Mouse (Mus musculus) CH12.LX (cell line): ENCODE measurements at regions not wholly inside any gene's neighbourhood (a gene's known extent, or its start where the extent isn't known, plus 50 kb on each side); places are given as distances from the start of the nearest gene placed in this dataset.

Source experiments
- DNase-seq: peaks from one replicate; pipeline ENCODE4 v3.0.0-alpha.2; 2013; ENCODE audit errors: extremely low read depth
- H3K27ac ChIP-seq: 2 replicates; pipeline ENCODE4 v1.5.1; 2012; ENCODE audit warnings: low read depth, mild to moderate bottlenecking, control low read depth, moderate library complexity; ENCODE audit not compliant: insufficient read depth
- H3K27me3 ChIP-seq: replicated peaks from 2 replicates; pipeline ENCODE3; 2012; ENCODE audit warnings: inconsistent platforms
- H3K36me3 ChIP-seq, 2 experiments: replicated peaks in 1 of 2; 2 replicates each; pipeline versions ENCODE3 to v1.6.1; 2012; ENCODE audit warnings: inconsistent platforms in 1 of 2, low read length in 1 of 2, mild to moderate bottlenecking in 1 of 2, mixed read lengths in 1 of 2, moderate library complexity in 1 of 2; ENCODE audit not compliant: control insufficient read depth in 1 of 2, insufficient read depth in 1 of 2
- H3K4me1 ChIP-seq, 2 experiments: 2 replicates each; pipeline ENCODE4 v1.6.1; 2012; ENCODE audit warnings: inconsistent platforms in 1 of 2, moderate library complexity in 1 of 2; ENCODE audit not compliant: insufficient read depth in 2 of 2, control insufficient read depth in 1 of 2
- H3K4me2 ChIP-seq: 2 replicates; pipeline ENCODE4 v1.6.1; 2012; ENCODE audit warnings: low read depth, mild to moderate bottlenecking, control low read depth; ENCODE audit not compliant: poor library complexity, insufficient read depth, severe bottlenecking
- H3K4me3 ChIP-seq, 3 experiments: fragments of 150-350 bp in 1 of 3; sonication (generic) in 1 of 3; replicated peaks in 1 of 3; 2 replicates each; pipeline versions ENCODE3 to v1.5.1; 2011 to 2012; ENCODE audit warnings: low read depth in 2 of 3, low read length in 2 of 3, mild to moderate bottlenecking in 2 of 3, moderate library complexity in 2 of 3, control low read depth in 1 of 3, improper control_type of control experiment in 1 of 3, inconsistent platforms in 1 of 3, mixed read lengths in 1 of 3; ENCODE audit not compliant: poor library complexity in 1 of 3
- H3K79me2 ChIP-seq: replicated peaks from 2 replicates; pipeline ENCODE4 v1.6.1; 2012; ENCODE audit warnings: mild to moderate bottlenecking, moderate library complexity; ENCODE audit not compliant: control insufficient read depth, poor library complexity, insufficient read depth, severe bottlenecking; ENCODE audit errors: extremely low read depth
- H3K9ac ChIP-seq: 2 replicates; pipeline ENCODE4 v1.6.1; 2012; ENCODE audit warnings: low read depth, mild to moderate bottlenecking, control low read depth, moderate library complexity; ENCODE audit not compliant: insufficient read depth
- H3K9me3 ChIP-seq: replicated peaks from 2 replicates; pipeline ENCODE3; 2012; ENCODE audit warnings: low read length, inconsistent platforms, mixed read lengths
- CHD2 ChIP-seq: IDR thresholded peaks from 2 replicates; pipeline ENCODE4 v1.6.1; 2011; ENCODE audit warnings: low read length, improper control_type of control experiment
- E2F4 ChIP-seq: IDR thresholded peaks from 2 replicates; pipeline ENCODE4 v1.6.1; 2011; ENCODE audit warnings: low read depth, low read length, improper control_type of control experiment; ENCODE audit not compliant: insufficient replicate concordance
- ELF1 ChIP-seq: IDR thresholded peaks from 2 replicates; pipeline ENCODE4 v1.6.1; 2014; ENCODE audit warnings: low read depth, mild to moderate bottlenecking, inconsistent platforms, low read length, improper control_type of control experiment
- GABPA ChIP-seq: IDR thresholded peaks from 2 replicates; pipeline ENCODE4 v1.6.1; 2012; ENCODE audit warnings: low read depth, low read length, improper control_type of control experiment, inconsistent platforms; ENCODE audit not compliant: insufficient replicate concordance
- IRF4 ChIP-seq: IDR thresholded peaks from 2 replicates; pipeline ENCODE4 v1.6.1; 2014; ENCODE audit warnings: low read depth, mild to moderate bottlenecking, inconsistent platforms, low read length, improper control_type of control experiment
- JUND ChIP-seq: conservative IDR thresholded peaks from 2 replicates; pipeline ENCODE4 v1.6.1; 2011; ENCODE audit warnings: low read depth, low read length, improper control_type of control experiment
- KAT2A ChIP-seq: IDR thresholded peaks from 2 replicates; pipeline ENCODE4 v1.6.1; 2012; ENCODE audit warnings: low read length, improper control_type of control experiment, inconsistent platforms; ENCODE audit not compliant: insufficient replicate concordance
- MEF2A ChIP-seq: IDR thresholded peaks from 2 replicates; pipeline ENCODE4 v1.6.1; 2014; ENCODE audit warnings: low read depth, mild to moderate bottlenecking, inconsistent platforms, low read length, improper control_type of control experiment, borderline replicate concordance
- NELFE ChIP-seq: IDR thresholded peaks from 2 replicates; pipeline ENCODE4 v1.6.1; 2011; ENCODE audit warnings: low read depth, low read length, improper control_type of control experiment
- NRF1 ChIP-seq: IDR thresholded peaks from 2 replicates; pipeline ENCODE4 v1.6.1; 2014; ENCODE audit warnings: low read depth, mild to moderate bottlenecking, inconsistent platforms, low read length, improper control_type of control experiment, moderate library complexity
- PAX5 ChIP-seq: IDR thresholded peaks from 2 replicates; pipeline ENCODE4 v1.6.1; 2012; ENCODE audit warnings: low read length, inconsistent platforms, mixed read lengths
- POLR2A ChIP-seq: IDR thresholded peaks from 2 replicates; pipeline ENCODE4 v1.6.1; 2011; ENCODE audit warnings: low read depth, mild to moderate bottlenecking, improper control_type of control experiment, low read length
- RCOR1 ChIP-seq: conservative IDR thresholded peaks from 2 replicates; pipeline ENCODE4 v1.6.1; 2012; ENCODE audit warnings: low read depth, mild to moderate bottlenecking, inconsistent platforms, low read length, improper control_type of control experiment
- SIN3A ChIP-seq: IDR thresholded peaks from 2 replicates; pipeline ENCODE4 v1.6.1; 2012; ENCODE audit warnings: low read length, improper control_type of control experiment, inconsistent platforms
- SMC3 ChIP-seq: IDR thresholded peaks from 2 replicates; pipeline ENCODE4 v1.6.1; 2011; ENCODE audit warnings: low read depth, low read length, improper control_type of control experiment
- TCF12 ChIP-seq: IDR thresholded peaks from 2 replicates; pipeline ENCODE4 v1.6.1; 2014; ENCODE audit warnings: low read depth, mild to moderate bottlenecking, inconsistent platforms, low read length, improper control_type of control experiment
- UBTF ChIP-seq: IDR thresholded peaks from 2 replicates; pipeline ENCODE4 v1.6.1; 2012; ENCODE audit warnings: low read depth, mild to moderate bottlenecking, inconsistent platforms, low read length, improper control_type of control experiment, moderate library complexity
- USF1 ChIP-seq: IDR thresholded peaks from 2 replicates; pipeline ENCODE4 v1.6.1; 2014; ENCODE audit warnings: low read depth, mild to moderate bottlenecking, inconsistent platforms, low read length, improper control_type of control experiment
- USF2 ChIP-seq: conservative IDR thresholded peaks from 2 replicates; pipeline ENCODE4 v1.6.1; 2011; ENCODE audit warnings: low read depth, low read length, improper control_type of control experiment
- ZKSCAN1 ChIP-seq: IDR thresholded peaks from 2 replicates; pipeline ENCODE4 v1.6.1; 2012; ENCODE audit warnings: low read depth, inconsistent platforms, low read length, improper control_type of control experiment, borderline replicate concordance
- dilution Hi-C: fragments of 300-500 bp; cut with MboI; formaldehyde crosslinking; loops from 2 replicates; pipeline ENCODE4 v1.14.3; 2020; ENCODE audit warnings: low sequenced_read_pairs; ENCODE audit not compliant: extremely low pct_unique_long_range_greater_than_20kb, extremely low pct_ligation_motif_present
- in situ Hi-C: fragments of 300-500 bp; cut with MboI; formaldehyde crosslinking; loops from 3 replicates; pipeline ENCODE4 v1.14.3; 2019; ENCODE audit warnings: low sequenced_read_pairs, low pct_ligation_motif_present, low pct_unique_long_range_greater_than_20kb, mixed read lengths

- dilution Hi-C loops (no loop called here), in situ Hi-C loops (no loop called here)
- Histone ChIP-seq H3K4me3 (no peak overlapping the region), H3K79me2 (no peaks in the 10 kb centered on the region), H3K4me2 (no peak overlapping the region), H3K9me3 (peaks cover 49% of the 10 kb centered on the region), H3K4me1 (no peaks in the 10 kb centered on the region), H3K36me3 (no peaks in the 10 kb centered on the region), H3K27ac (no peak overlapping the region), H3K9ac (no peak overlapping the region), H3K27me3 (peaks cover 16% of the 10 kb centered on the region)
- no peak for TF ChIP-seq POLR2A
- TF ChIP-seq TCF12 = no peak
- no peak for DNase-seq
Measured at GRCm38 (mm10) chr16:90580411-90580810, 146.8 kb downstream of the Mis18a start.

GRCm38 (mm10) chr16:90571107-90571506, 156.1 kb downstream of the Mis18a start:
- in situ Hi-C loops (no loop called here), dilution Hi-C loops (no loop called here)
- Histone ChIP-seq H3K9ac (no peak overlapping the region), H3K36me3 (no peaks in the 10 kb centered on the region), H3K4me1 (no peaks in the 10 kb centered on the region), H3K27ac (no peak overlapping the region), H3K9me3 (peaks cover 17% of the 10 kb centered on the region), H3K4me2 (no peak overlapping the region), H3K4me3 (no peak overlapping the region), H3K27me3 (peaks cover 18% of the 10 kb centered on the region), H3K79me2 (no peaks in the 10 kb centered on the region)
- DNase-seq = no peak
- TF ChIP-seq NELFE (no peak), IRF4 (no peak), ZKSCAN1 (no peak), USF1 (no peak), TCF12 (no peak), CHD2 (no peak), USF2 (no peak), UBTF (no peak), JUND (no peak), GABPA (no peak), RCOR1 (no peak), ELF1 (no peak), PAX5 (no peak)

GRCm38 (mm10) chr16:90569826-90570225, 157.4 kb downstream of the Mis18a start:
- H3K27ac ChIP-seq = no peak overlapping the region
- H3K4me1 ChIP-seq = no peaks in the 10 kb centered on the region
- in situ Hi-C loops (no loop called here), dilution Hi-C loops (no loop called here)
- no peak overlapping the region for H3K4me2 ChIP-seq
- no peaks in the 10 kb centered on the region for H3K36me3 ChIP-seq
- DNase-seq = no peak
- peaks cover 17% of the 10 kb centered on the region for H3K9me3 ChIP-seq
- H3K4me3 ChIP-seq = no peak overlapping the region
- H3K27me3 ChIP-seq = peaks cover 19% of the 10 kb centered on the region
- TF ChIP-seq USF1 (no peak), GABPA (no peak), E2F4 (no peak), SMC3 (no peak), SIN3A (no peak), KAT2A (no peak), UBTF (no peak), MEF2A (no peak), NRF1 (no peak)
- no peaks in the 10 kb centered on the region for H3K79me2 ChIP-seq
- no peak overlapping the region for H3K9ac ChIP-seq
